In the genomic region with DNA sequence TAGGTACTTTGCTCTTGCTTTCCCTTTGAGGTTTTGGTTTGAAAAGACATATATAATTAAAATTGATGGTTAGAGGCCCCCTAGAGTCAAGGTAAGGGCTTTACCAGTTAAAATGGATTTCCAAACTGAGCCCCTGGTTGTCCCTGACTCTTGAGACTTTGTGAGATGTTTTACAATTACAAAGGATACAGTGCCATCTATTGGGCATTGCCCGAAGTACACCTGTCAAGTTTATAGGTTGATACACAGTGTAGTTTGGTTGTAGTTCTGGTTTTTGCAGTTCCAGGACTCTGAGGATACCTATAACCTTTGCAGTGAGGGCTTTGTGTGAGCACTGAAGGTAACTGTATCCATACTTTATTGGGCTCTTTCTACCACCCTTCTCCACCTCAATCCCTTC, we compare ENCODE assay signal across 9 mouse cellular contexts. TPM values are rescaled to one million over a fixed set of nuclear protein-coding genes. Genes with fewer than 3 reads are reported as not detected.
DNase-seq lines count a peak whose midpoint lies in the region; ATAC-seq lines count a peak whose summit lies in the region.
"Had no signal": no experiment of that assay in that cellular context is flagged by ENCODE, and none has a peak within 500 bp of the region (broad histone marks: within the 10 kb centered on the region; RNA-seq: fewer than 3 reads in every experiment).

No protein-coding gene starts in this region.

- 0 out of 2 replicates have a peak, but pooled peaks have one; percentile 21 for ATAC-seq in forebrain, embryonic 11.5 days (replicated peaks; ENCODE audit: low FRiP score)
- ATAC-seq in inflammation-experienced regulatory T-cells, adult 6 months: peak; percentile 35
- ATAC-seq in neutrophil, adult 5-6 weeks (ENCODE audit: extremely low read depth, insufficient number of reproducible peaks, low FRiP score, poor library complexity, severe bottlenecking): peak; percentile 72

- H3K9me3 ChIP-seq in forebrain, embryonic 11.5 days (ENCODE audit: control insufficient read depth, low read length): no peaks in the 10 kb centered on the region
- no peaks in the 10 kb centered on the region for H3K9me3 ChIP-seq in limb, embryonic 10.5 days (replicated peaks)
- H3K9me3 ChIP-seq: embryonic facial prominence, embryonic 15.5 days had no signal

- H3K4me3 ChIP-seq in forebrain, embryonic 11.5 days (ENCODE audit: low read depth, low read length): no peak overlapping the region
- H3K4me3 ChIP-seq in limb, embryonic 10.5 days: no peak overlapping the region
- H3K4me3 ChIP-seq: embryonic facial prominence, embryonic 15.5 days had no signal

- peak; percentile 29 for DNase-seq in ovary, postnatal 10 days (ENCODE audit: low spot score)
- no peak for DNase-seq in ovary, postnatal 36 days (ENCODE audit: low spot score)
- DNase-seq in adrenal gland, postnatal 36 days: peak; percentile 57 to 64
- peak; percentile 58 for DNase-seq in forebrain, embryonic 11.5 days (ENCODE audit: low spot score)
- peak; percentile 43 for DNase-seq in limb, embryonic 10.5 days (ENCODE audit: low spot score)
- DNase-seq in urinary bladder, postnatal 14 days (ENCODE audit: low spot score): peak; percentile 80

- no peaks in the 10 kb centered on the region for H3K36me3 ChIP-seq in forebrain, embryonic 11.5 days (ENCODE audit: control insufficient read depth, insufficient read depth, low read length)
- peaks cover 11% of the 10 kb centered on the region for H3K36me3 ChIP-seq in limb, embryonic 10.5 days

- no peak overlapping the region for H3K9ac ChIP-seq in forebrain, embryonic 11.5 days (ENCODE audit: low read length)
- H3K9ac ChIP-seq: embryonic facial prominence, embryonic 15.5 days had no signal

- H3K4me2 ChIP-seq in forebrain, embryonic 11.5 days (ENCODE audit: low read depth, low read length, severe bottlenecking): no peak overlapping the region
- H3K4me2 ChIP-seq: embryonic facial prominence, embryonic 15.5 days had no signal

- H3K4me1 ChIP-seq in forebrain, embryonic 11.5 days (replicated peaks; ENCODE audit: control insufficient read depth, insufficient read depth, low read length): no peaks in the 10 kb centered on the region
- H3K4me1 ChIP-seq in limb, embryonic 10.5 days: 0 out of 2 replicates have a peak, but pooled peaks cover 4% of the 10 kb centered on the region

- 31% methylated on average over 1 of the region's 1 CpGs for WGBS in forebrain, embryonic 11.5 days
- 19% methylated on average over 1 of the region's 1 CpGs for whole genome bisulfite sequencing in limb, embryonic 10.5 days

- no peaks in the 10 kb centered on the region for H3K27me3 ChIP-seq in forebrain, embryonic 11.5 days (ENCODE audit: control insufficient read depth, insufficient read depth, low read length)
- H3K27me3 ChIP-seq in limb, embryonic 10.5 days (ENCODE audit: low read depth, poor library complexity, severe bottlenecking): no peaks in the 10 kb centered on the region
- H3K27me3 ChIP-seq: embryonic facial prominence, embryonic 15.5 days had no signal

- no peak overlapping the region for H3K27ac ChIP-seq in forebrain, embryonic 11.5 days (ENCODE audit: low read depth, low read length)
- H3K27ac ChIP-seq in limb, embryonic 10.5 days: no peak overlapping the region
- H3K27ac ChIP-seq: embryonic facial prominence, embryonic 15.5 days had no signal

RNA-seq across cellular contexts. Expression of gene Pogz, which starts 12.0 kb away (rescaled TPM):
- 10 to 100 TPM; 28.1 to 32.8 TPM for total RNA-seq in adrenal gland, postnatal 36 days (2021)
- polyA plus RNA-seq in forebrain, embryonic 11.5 days (2014; fragmentation: Nextera tagmentation; extraction: Ambion mirVana): 26.1 and 30.2 TPM in 2 replicates
- polyA plus RNA-seq in inflammation-experienced regulatory T-cells, adult 6 months (2017; shearing (Covaris generic)): 10 to 100 TPM in 2 of 3 experiments, 1 to 10 TPM in 1; 9.4 to 20.5 (median 15.2) TPM
- polyA plus RNA-seq in limb, embryonic 10.5 days (2016; fragmentation: Nextera tagmentation; extraction: Ambion mirVana): 17.7 and 21.4 TPM in 2 replicates
- total RNA-seq in neutrophil, adult 5-6 weeks (2017): 32.0 and 35.3 TPM in 2 replicates

RNA-seq across cellular contexts. Expression of gene Psmb4, which starts 37.4 kb away (rescaled TPM):
- total RNA-seq in adrenal gland, postnatal 36 days (2021): 100 to 1,000 TPM; 338 to 350 TPM
- 319 and 365 TPM in 2 replicates for polyA plus RNA-seq in forebrain, embryonic 11.5 days (2014; fragmentation: Nextera tagmentation; extraction: Ambion mirVana)
- polyA plus RNA-seq in inflammation-experienced regulatory T-cells, adult 6 months (2017; shearing (Covaris generic)): 100 to 1,000 TPM; 120 to 202 (median 164) TPM
- polyA plus RNA-seq in limb, embryonic 10.5 days (2016; fragmentation: Nextera tagmentation; extraction: Ambion mirVana): 364 and 392 TPM in 2 replicates
- 98.0 and 111 TPM in 2 replicates for total RNA-seq in neutrophil, adult 5-6 weeks (2017)

Comparison
In these comparisons a context has a peak if more than half of its experiments do, and no peak if none do; other contexts are left out.
1. ATAC-seq: peak in every context shown above with its lines; median percentile 72 in neutrophil, adult 5-6 weeks; 35 in inflammation-experienced regulatory T-cells, adult 6 months; 21 in forebrain, embryonic 11.5 days.